19 mouse cellular contexts compared by ENCODE assay signal in genomic region chr6:12712581-12712980, GRCm38 (mm10). TPM values are rescaled to one million over a fixed set of nuclear protein-coding genes. Genes with fewer than 3 reads are reported as not detected.
A peak's percentile ranks its signal among the peaks of the same experiment; 100 is the strongest.
DNase-seq lines count a peak whose midpoint lies in the region; ATAC-seq and TF ChIP-seq lines count a peak whose summit lies in the region.
"Had no signal": no experiment of that assay in that cellular context is flagged by ENCODE, and none has a peak within 500 bp of the region (broad histone marks: within the 10 kb centered on the region; RNA-seq: fewer than 3 reads in every experiment).

No protein-coding gene starts in this region.

- H3K4me2 ChIP-seq in hindbrain, embryonic 12.5 days (replicated peaks), result no peak overlapping the region
- no peak overlapping the region for H3K4me2 ChIP-seq in hindbrain, embryonic 16.5 days (ENCODE audit: low read length)
- H3K4me2 ChIP-seq in midbrain, embryonic 13.5 days (replicated peaks), result no peak overlapping the region
- H3K4me2 ChIP-seq in midbrain, embryonic 15.5 days, result no peak overlapping the region
- H3K4me2 ChIP-seq: embryonic facial prominence, embryonic 12.5 days; forebrain, embryonic 12.5 days; intestine, embryonic 15.5 days had no signal

- no peak for TF ChIP-seq CTCF in brain, embryonic 14.5 days (IDR thresholded peaks at IDR 0.05; ENCODE audit: borderline replicate concordance, extremely low read depth, insufficient read depth, insufficient read length)

- 0 out of 2 replicates have a peak, but pooled peaks have one; percentile 48 for ATAC-seq in hindbrain, embryonic 12.5 days (ENCODE audit: low FRiP score)
- ATAC-seq in hindbrain, embryonic 16.5 days, result no peak
- 0 out of 2 replicates have a peak, but pooled peaks have one; percentile 56 for ATAC-seq in midbrain, embryonic 13.5 days
- ATAC-seq in midbrain, embryonic 15.5 days (replicated peaks), result peak; percentile 45; the same call in 1 of the 2 replicates
- ATAC-seq: intestine, embryonic 15.5 days had no signal

- H3K4me1 ChIP-seq in hindbrain, embryonic 12.5 days, result no peaks in the 10 kb centered on the region
- no peaks in the 10 kb centered on the region for H3K4me1 ChIP-seq in hindbrain, embryonic 16.5 days (ENCODE audit: control insufficient read depth, insufficient read depth, low read depth, low read length)
- no peaks in the 10 kb centered on the region for H3K4me1 ChIP-seq in midbrain, embryonic 13.5 days (replicated peaks)
- no peaks in the 10 kb centered on the region for H3K4me1 ChIP-seq in midbrain, embryonic 10.5 days
- H3K4me1 ChIP-seq in midbrain, embryonic 15.5 days, result 0 out of 2 replicates have a peak, but pooled peaks cover 3% of the 10 kb centered on the region
- H3K4me1 ChIP-seq: embryonic facial prominence, embryonic 12.5 days; forebrain, embryonic 12.5 days; intestine, embryonic 15.5 days had no signal

- 64% methylated on average over 3 of the region's 3 CpGs for WGBS in hindbrain, embryonic 12.5 days
- WGBS in hindbrain, embryonic 16.5 days, result 62% methylated on average over 3 of the region's 3 CpGs
- 73% methylated on average over 3 of the region's 3 CpGs for WGBS in midbrain, embryonic 13.5 days
- 80% methylated on average over 3 of the region's 3 CpGs for whole genome bisulfite sequencing in midbrain, embryonic 10.5 days
- WGBS in midbrain, embryonic 15.5 days, result 65% methylated on average over 3 of the region's 3 CpGs

- H3K9me3 ChIP-seq in hindbrain, embryonic 12.5 days (replicated peaks), result no peaks in the 10 kb centered on the region
- no peaks in the 10 kb centered on the region for H3K9me3 ChIP-seq in hindbrain, embryonic 16.5 days (ENCODE audit: control insufficient read depth, low read length)
- H3K9me3 ChIP-seq in midbrain, embryonic 13.5 days, result no peaks in the 10 kb centered on the region
- H3K9me3 ChIP-seq in midbrain, embryonic 10.5 days (replicated peaks), result no peaks in the 10 kb centered on the region
- no peaks in the 10 kb centered on the region for H3K9me3 ChIP-seq in midbrain, embryonic 15.5 days
- H3K9me3 ChIP-seq: embryonic facial prominence, embryonic 12.5 days; forebrain, embryonic 12.5 days; intestine, embryonic 15.5 days had no signal

- H3K27me3 ChIP-seq in hindbrain, embryonic 12.5 days, result no peaks in the 10 kb centered on the region
- H3K27me3 ChIP-seq in hindbrain, embryonic 16.5 days (replicated peaks; ENCODE audit: control insufficient read depth, insufficient read depth, low read length), result no peaks in the 10 kb centered on the region
- H3K27me3 ChIP-seq in midbrain, embryonic 13.5 days, result no peaks in the 10 kb centered on the region
- no peaks in the 10 kb centered on the region for H3K27me3 ChIP-seq in midbrain, embryonic 10.5 days (ENCODE audit: low read depth, poor library complexity, severe bottlenecking)
- H3K27me3 ChIP-seq in midbrain, embryonic 15.5 days (replicated peaks), result no peaks in the 10 kb centered on the region
- H3K27me3 ChIP-seq: embryonic facial prominence, embryonic 12.5 days; forebrain, embryonic 12.5 days; intestine, embryonic 15.5 days had no signal

- H3K36me3 ChIP-seq in hindbrain, embryonic 12.5 days, result no peaks in the 10 kb centered on the region
- H3K36me3 ChIP-seq in hindbrain, embryonic 16.5 days (ENCODE audit: control insufficient read depth, insufficient read depth, low read length), result no peaks in the 10 kb centered on the region
- H3K36me3 ChIP-seq in midbrain, embryonic 13.5 days, result no peaks in the 10 kb centered on the region
- no peaks in the 10 kb centered on the region; the same call in 1 of the 2 replicates for H3K36me3 ChIP-seq in midbrain, embryonic 10.5 days
- H3K36me3 ChIP-seq in midbrain, embryonic 15.5 days (replicated peaks), result no peaks in the 10 kb centered on the region
- H3K36me3 ChIP-seq: embryonic facial prominence, embryonic 12.5 days; forebrain, embryonic 12.5 days; intestine, embryonic 15.5 days had no signal

- no peak for DNase-seq in midbrain, embryonic 10.5 days (ENCODE audit: low spot score)
- peak; percentile 20 for DNase-seq in brain, embryonic 14.5 days (ENCODE audit: low read depth)
- DNase-seq in ovary, postnatal 10 days (ENCODE audit: low spot score), result no peak
- DNase-seq: adrenal gland, adult 2 months; adrenal gland, postnatal 25 days; cerebellum, adult 2 months; cerebellum, postnatal 14 days; embryo, embryonic 11 days; gastrocnemius, postnatal 36 days; heart, adult 11 months; heart, postnatal 10 days; heart, postnatal 4 days had no signal

- H3K9ac ChIP-seq in hindbrain, embryonic 12.5 days, result no peak overlapping the region
- no peak overlapping the region for H3K9ac ChIP-seq in hindbrain, embryonic 16.5 days (ENCODE audit: low read depth, low read length)
- H3K9ac ChIP-seq in midbrain, embryonic 13.5 days (replicated peaks), result no peak overlapping the region
- no peak overlapping the region for H3K9ac ChIP-seq in midbrain, embryonic 15.5 days
- H3K9ac ChIP-seq: embryonic facial prominence, embryonic 12.5 days; forebrain, embryonic 12.5 days; intestine, embryonic 15.5 days had no signal

- H3K4me3 ChIP-seq in hindbrain, embryonic 12.5 days, result no peak overlapping the region
- no peak overlapping the region for H3K4me3 ChIP-seq in hindbrain, embryonic 16.5 days (ENCODE audit: low read length)
- no peak overlapping the region for H3K4me3 ChIP-seq in midbrain, embryonic 13.5 days (replicated peaks)
- no peak overlapping the region for H3K4me3 ChIP-seq in midbrain, embryonic 10.5 days
- no peak overlapping the region for H3K4me3 ChIP-seq in midbrain, embryonic 15.5 days
- H3K4me3 ChIP-seq: embryonic facial prominence, embryonic 12.5 days; forebrain, embryonic 12.5 days; intestine, embryonic 15.5 days had no signal

- H3K27ac ChIP-seq in hindbrain, embryonic 12.5 days, result no peak overlapping the region
- H3K27ac ChIP-seq in hindbrain, embryonic 16.5 days (ENCODE audit: low read depth, low read length), result no peak overlapping the region
- H3K27ac ChIP-seq in midbrain, embryonic 13.5 days, result no peak overlapping the region
- no peak overlapping the region for H3K27ac ChIP-seq in midbrain, embryonic 10.5 days (replicated peaks)
- H3K27ac ChIP-seq in midbrain, embryonic 15.5 days, result 0 out of 2 replicates have a peak overlapping the region, but pooled peaks have one; percentile 34
- H3K27ac ChIP-seq: embryonic facial prominence, embryonic 12.5 days; forebrain, embryonic 12.5 days; intestine, embryonic 15.5 days had no signal

- no peak for TF ChIP-seq POLR2A in brain, embryonic 14.5 days (IDR thresholded peaks at IDR 0.05; ENCODE audit: borderline replicate concordance, extremely low read depth, insufficient read depth, insufficient read length, poor library complexity, severe bottlenecking)

RNA-seq across cellular contexts. Expression of gene Thsd7a, which starts 36.6 kb away (rescaled TPM):
- 49.4 and 52.4 TPM in 2 replicates for polyA plus RNA-seq in hindbrain, embryonic 12.5 days (2016; fragmentation: Nextera tagmentation; extraction: Ambion mirVana)
- 21.9 and 25.4 TPM in 2 replicates for polyA plus RNA-seq in hindbrain, embryonic 16.5 days (2015; fragmentation: Nextera tagmentation; extraction: Ambion mirVana)
- 53.2 and 58.2 TPM in 2 replicates for polyA plus RNA-seq in midbrain, embryonic 13.5 days (2015; fragmentation: Nextera tagmentation; extraction: Ambion mirVana)
- 10.7 and 21.2 TPM in 2 replicates for polyA plus RNA-seq in midbrain, embryonic 10.5 days (2016; fragmentation: Nextera tagmentation; extraction: Ambion mirVana)
- polyA plus RNA-seq in brain, embryonic 14.5 days (2012; rRNA removed), result 11.7 and 25.8 TPM in 2 replicates
- 42.6 and 44.6 TPM in 2 replicates for polyA plus RNA-seq in midbrain, embryonic 15.5 days (2015; fragmentation: Nextera tagmentation; extraction: Ambion mirVana)
